Mouse (Mus musculus) G1E (cell line): ENCODE results near the gene Rhoh.

Experiments used
- CTCF ChIP-seq: IDR thresholded peaks from 2 replicates; pipeline ENCODE4 v1.5.1; 2012; ENCODE audit warnings: low read depth, low read length, inconsistent platforms, mixed read lengths
- GATA1 ChIP-seq: IDR thresholded peaks from 2 replicates; pipeline ENCODE4 v1.6.1; 2012; ENCODE audit warnings: borderline replicate concordance, low read length, inconsistent platforms, mixed read lengths
- GATA2 ChIP-seq: IDR thresholded peaks from 2 replicates; pipeline ENCODE4 v1.6.1; 2012; ENCODE audit warnings: low read depth, low read length, inconsistent platforms, borderline replicate concordance
- POLR2AphosphoS5 ChIP-seq: IDR thresholded peaks from 2 replicates; pipeline ENCODE4 v1.6.1; 2012; ENCODE audit warnings: low read depth, low read length, inconsistent platforms; ENCODE audit not compliant: insufficient replicate concordance
- TAL1 ChIP-seq: conservative IDR thresholded peaks from 2 replicates; pipeline ENCODE4 v1.6.1; 2012; ENCODE audit warnings: low read depth, low read length, inconsistent platforms, mixed read lengths

DNA sequence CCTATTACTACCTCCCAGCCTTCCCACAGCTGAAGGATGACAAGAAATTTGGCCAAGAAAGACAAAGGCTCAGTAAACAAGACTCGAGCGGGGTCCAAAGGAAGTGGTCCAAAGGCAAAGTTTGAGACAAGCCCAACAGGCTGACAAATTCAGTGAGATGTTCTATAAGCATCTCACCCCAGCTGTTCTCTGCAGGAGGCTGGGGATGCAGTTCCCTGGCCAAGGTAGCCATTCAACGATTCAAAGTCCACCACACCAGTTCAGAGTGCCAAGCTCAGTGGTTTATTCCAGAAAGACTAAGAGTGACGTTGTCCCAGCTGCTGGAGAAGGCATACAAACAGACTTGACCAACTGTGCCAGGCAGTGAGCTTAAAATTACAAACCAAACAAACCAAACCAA is 69.2 kb downstream of the Rhoh start:
- TF ChIP-seq CTCF, result no peak
- no peak for TF ChIP-seq GATA2
- TF ChIP-seq GATA1, result no peak
- TF ChIP-seq POLR2AphosphoS5, result no peak
- no peak for TF ChIP-seq TAL1
